Mouse (Mus musculus): ENCODE results near the gene Unc13d.

DNA sequence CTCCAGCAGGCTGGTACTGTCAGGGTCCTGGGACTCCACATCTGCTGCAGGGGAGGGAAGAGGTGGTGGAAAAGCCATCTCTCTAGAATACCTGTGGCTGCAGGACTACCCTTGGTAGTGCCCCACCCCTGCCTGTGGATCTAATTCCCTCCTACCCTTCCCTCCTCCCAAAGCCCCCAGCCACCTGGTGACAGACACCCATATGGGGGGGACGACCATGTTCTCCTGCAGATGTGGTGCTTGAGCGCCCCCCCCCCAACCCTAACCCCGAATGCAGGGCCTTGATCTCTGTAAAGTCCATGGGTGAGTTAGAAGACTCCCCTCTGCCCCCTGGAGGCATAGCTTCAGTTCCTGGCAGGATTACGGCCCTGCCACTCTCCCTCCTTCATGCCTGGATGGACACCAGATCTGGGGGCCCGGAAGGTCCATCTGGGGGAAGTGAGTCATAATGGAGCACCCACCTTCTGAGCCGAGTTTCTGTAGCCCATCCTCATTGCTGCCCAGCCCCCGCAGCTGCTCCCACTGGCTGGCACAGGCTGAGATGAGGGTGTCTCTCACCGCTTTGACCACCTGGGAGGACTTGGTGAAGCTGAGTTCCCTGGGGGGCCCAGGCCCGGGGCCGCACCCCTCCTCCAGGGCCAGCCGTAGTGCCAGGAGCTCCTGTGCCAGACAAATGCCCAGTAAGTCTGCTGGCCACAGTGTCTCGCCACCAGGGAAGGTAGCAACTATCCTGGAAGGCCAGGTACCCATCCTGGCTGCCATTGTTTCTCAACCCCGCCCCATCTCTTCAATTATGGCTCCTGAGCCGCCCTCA, 29.4 kb upstream of the Unc13d start:
- no peak for TF ChIP-seq POLR2A (IDR thresholded peaks at IDR 0.05; ENCODE audit: extremely low read depth, insufficient read depth, low read length)
- TF ChIP-seq CTCF (IDR thresholded peaks at IDR 0.05; ENCODE audit: extremely low read depth, insufficient read depth, low read length) = no peak

All from cortical plate, adult 2 months (tissue).